Mouse (Mus musculus) spleen, postnatal 14 days (tissue): ENCODE results near the gene Nrip2.

Experiments used
- DNase-seq, 2 experiments: peaks; one replicate each; pipeline ENCODE4 v3.0.0; 2021 to 2022; ENCODE audit warnings: low spot score in 2 of 2

Gene Nrip2

GRCm38 (mm10) chr6:128437288-128437687, 38.2 kb downstream of the Nrip2 start:
- DNase-seq, result no peak

GRCm38 (mm10) chr6:128437731-128438316, 38.7 kb downstream of the Nrip2 start:
- peak; percentile 24 to 48 for DNase-seq

GRCm38 (mm10) chr6:128438317-128438870, 39.3 kb downstream of the Nrip2 start, which contains the start of gene Fkbp4:
Gene Fkbp4, minus strand, starts transcription at chr6:128438677.
- DNase-seq, result peak; percentile 86 to 91

GRCm38 (mm10) chr6:128438871-128439341, 39.8 kb downstream of the Nrip2 start:
- DNase-seq, result no peak

GRCm38 (mm10) chr6:128440238-128440637, 41.1 kb downstream of the Nrip2 start:
- no peak for DNase-seq

GRCm38 (mm10) chr6:128445761-128446535, 46.9 kb downstream of the Nrip2 start:
- no peak for DNase-seq

GRCm38 (mm10) chr6:128447063-128447462, 48.0 kb downstream of the Nrip2 start:
- no peak for DNase-seq

GRCm38 (mm10) chr6:128455835-128456605, 56.9 kb downstream of the Nrip2 start:
- DNase-seq, result no peak

GRCm38 (mm10) chr6:128457186-128457585, 58.1 kb downstream of the Nrip2 start:
- DNase-seq, result no peak

- no peak for DNase-seq
Measured at GRCm38 (mm10) chr6:128460321-128460720, 61.2 kb downstream of the Nrip2 start.

- no peak for DNase-seq
Measured at GRCm38 (mm10) chr6:128460729-128461503, 61.8 kb downstream of the Nrip2 start.

GRCm38 (mm10) chr6:128461606-128462005, 62.5 kb downstream of the Nrip2 start:
- DNase-seq, result no peak

GRCm38 (mm10) chr6:128464996-128465395, 65.9 kb downstream of the Nrip2 start:
- DNase-seq, result no peak
